In the genomic region with DNA sequence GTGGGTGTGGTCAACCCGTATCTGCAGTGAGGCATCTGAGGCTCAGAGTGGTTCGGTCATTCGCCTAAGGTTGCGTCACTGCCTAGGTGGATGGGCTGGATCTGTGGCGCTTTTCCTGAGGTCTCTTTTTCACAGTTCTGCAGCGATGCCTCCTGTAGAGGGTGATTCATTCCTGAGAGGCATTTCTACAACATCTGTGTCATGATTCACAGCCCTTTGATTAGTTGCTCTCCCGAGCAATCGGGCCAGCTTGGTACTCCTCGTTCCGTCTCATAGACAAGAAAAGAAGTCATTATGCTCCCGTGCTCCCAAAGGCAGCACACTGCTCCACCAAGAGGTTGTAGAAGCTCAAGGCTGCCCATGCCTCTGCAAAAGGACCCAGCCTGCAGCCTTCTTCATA, we compare ENCODE assay signal across 8 mouse cellular contexts. TPM values are rescaled to one million over a fixed set of nuclear protein-coding genes. Genes with fewer than 3 reads are reported as not detected.
A peak's percentile ranks its signal among the peaks of the same experiment; 100 is the strongest.
DNase-seq lines count a peak whose midpoint lies in the region; ATAC-seq lines count a peak whose summit lies in the region.
"Had no signal": no experiment of that assay in that cellular context is flagged by ENCODE, and none has a peak within 500 bp of the region (broad histone marks: within the 10 kb centered on the region; RNA-seq: fewer than 3 reads in every experiment).

No protein-coding gene starts in this region.

- H3K9ac ChIP-seq in neural tube, embryonic 15.5 days (replicated peaks): no peak overlapping the region
- H3K9ac ChIP-seq in midbrain, embryonic 15.5 days: no peak overlapping the region
- H3K9ac ChIP-seq: lung, embryonic 14.5 days had no signal

- H3K9me3 ChIP-seq in neural tube, embryonic 15.5 days (replicated peaks): no peaks in the 10 kb centered on the region
- H3K9me3 ChIP-seq in midbrain, embryonic 15.5 days: no peaks in the 10 kb centered on the region

- H3K4me2 ChIP-seq in neural tube, embryonic 15.5 days: no peak overlapping the region
- H3K4me2 ChIP-seq in midbrain, embryonic 15.5 days: no peak overlapping the region
- H3K4me2 ChIP-seq: lung, embryonic 14.5 days had no signal

- ATAC-seq in granulocyte monocyte progenitor cell, adult 5-6 weeks (replicated peaks; ENCODE audit: poor library complexity, severe bottlenecking): peak; percentile 42; the same call in 1 of the 2 replicates
- no peak for ATAC-seq in neural tube, embryonic 15.5 days (ENCODE audit: low FRiP score)
- no peak for ATAC-seq in midbrain, embryonic 15.5 days (replicated peaks)

- WGBS in neural tube, embryonic 15.5 days: 39% methylated on average over 11 of the region's 11 CpGs
- WGBS in midbrain, embryonic 15.5 days: 74% methylated on average over 11 of the region's 11 CpGs

- H3K27ac ChIP-seq in neural tube, embryonic 15.5 days (replicated peaks): no peak overlapping the region
- no peak overlapping the region for H3K27ac ChIP-seq in midbrain, embryonic 15.5 days

- H3K4me3 ChIP-seq in neural tube, embryonic 15.5 days (replicated peaks): no peak overlapping the region
- H3K4me3 ChIP-seq in midbrain, embryonic 15.5 days: no peak overlapping the region

- H3K27me3 ChIP-seq in neural tube, embryonic 15.5 days (replicated peaks): no peaks in the 10 kb centered on the region
- H3K27me3 ChIP-seq in midbrain, embryonic 15.5 days (replicated peaks): no peaks in the 10 kb centered on the region

- no peaks in the 10 kb centered on the region for H3K36me3 ChIP-seq in neural tube, embryonic 15.5 days
- no peaks in the 10 kb centered on the region for H3K36me3 ChIP-seq in midbrain, embryonic 15.5 days (replicated peaks)

- peaks cover 10% of the 10 kb centered on the region; the same call in 1 of the 2 replicates for H3K4me1 ChIP-seq in neural tube, embryonic 15.5 days
- no peaks in the 10 kb centered on the region for H3K4me1 ChIP-seq in midbrain, embryonic 15.5 days

- DNase-seq in ovary, adult 18-20 months (ENCODE audit: low spot score): peak; percentile 11
- no peak for DNase-seq in ovary, postnatal 36 days (ENCODE audit: low spot score)
- peak; percentile 14 to 67 for DNase-seq in left cerebral cortex, adult 8-10 months (ENCODE audit: low spot score in 2 of 2)
- peak; percentile 46 for DNase-seq in testis, postnatal 14 days (ENCODE audit: low spot score)

RNA-seq across cellular contexts. Expression of gene Cmtm8, which starts 11.4 kb away (rescaled TPM):
- 3.2 and 3.9 TPM in 2 replicates for total RNA-seq in granulocyte monocyte progenitor cell, adult 5-6 weeks (2014; fragmentation: Nextera tagmentation)
- 2.4 and 2.9 TPM in 2 replicates for total RNA-seq in granulocyte monocyte progenitor cell, adult 5-6 weeks (2017)
- 1 to 10 TPM; 1.7 to 2.6 (median 2.2) TPM for total RNA-seq in left cerebral cortex, adult 8-10 months (2022)
- 10.9 and 13.4 TPM in 2 replicates for polyA plus RNA-seq in neural tube, embryonic 15.5 days (2015; fragmentation: Nextera tagmentation; extraction: Ambion mirVana)
- 7.3 and 7.5 TPM in 2 replicates for polyA plus RNA-seq in midbrain, embryonic 15.5 days (2015; fragmentation: Nextera tagmentation; extraction: Ambion mirVana)
